Mouse (Mus musculus): ENCODE measurements around the gene Pigm.
A peak's percentile ranks its signal among the peaks of the same experiment; 100 is the strongest.

Gene Pigm

DNA sequence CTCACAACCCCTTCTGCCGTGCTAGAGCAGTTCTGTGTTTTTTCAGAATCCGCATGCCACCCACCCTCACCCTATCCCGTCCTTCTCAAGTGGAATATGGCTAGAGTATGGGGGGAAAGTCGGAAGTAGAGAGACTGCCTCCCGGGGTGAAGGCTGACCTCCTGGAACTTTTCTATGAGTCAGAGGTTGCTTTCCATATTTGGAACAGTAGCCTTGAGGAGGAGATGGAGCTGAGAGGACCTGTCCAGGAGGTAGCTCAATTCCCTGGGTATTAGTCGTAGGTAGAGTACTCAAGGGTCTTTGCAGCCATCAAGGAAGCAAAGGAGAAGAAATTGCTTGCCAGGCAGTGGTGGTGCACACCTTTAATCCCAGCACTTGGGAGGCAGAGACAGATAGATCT, 24.3 kb upstream of the Pigm start:
- DNase-seq (ENCODE audit: low spot score in 2 of 2), result no peak

- DNase-seq (ENCODE audit: low spot score in 2 of 2), result no peak
These were observed 23.9 kb upstream of the Pigm start for GRCm38 (mm10) chr1:172352453-172352852.

GRCm38 (mm10) chr1:172355336-172355735, 21.0 kb upstream of the Pigm start:
- no peak for DNase-seq (ENCODE audit: low spot score in 2 of 2)

- DNase-seq (ENCODE audit: low spot score in 2 of 2), result peak in 1 of 2 experiments; percentile 63
These were observed 18.8 kb upstream of the Pigm start for GRCm38 (mm10) chr1:172357550-172357949.

DNA sequence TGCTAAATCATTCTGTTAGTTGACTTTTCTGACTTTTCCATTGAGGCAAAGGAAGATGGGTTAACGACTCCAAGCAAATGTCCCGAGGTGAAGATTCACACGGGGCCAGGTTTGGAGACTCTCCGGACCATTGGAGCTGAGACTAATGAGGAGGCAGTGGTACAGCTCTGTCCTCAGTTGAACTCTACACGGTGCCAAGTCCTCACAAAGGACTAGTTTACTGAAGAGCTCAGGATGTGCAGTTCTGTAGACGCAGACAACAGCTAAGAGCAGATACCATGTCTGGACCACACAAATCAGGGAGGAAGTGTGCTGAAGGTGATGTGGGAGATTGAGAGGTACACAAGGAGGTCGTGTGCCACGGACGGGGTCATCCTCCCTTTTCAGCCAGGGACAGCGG, 18.0 kb upstream of the Pigm start:
- DNase-seq (ENCODE audit: low spot score in 2 of 2), result peak; percentile 51 to 54

- DNase-seq (ENCODE audit: low spot score in 2 of 2), result peak; percentile 73 to 82
These were observed 11.7 kb upstream of the Pigm start for GRCm38 (mm10) chr1:172364684-172365083.

DNA sequence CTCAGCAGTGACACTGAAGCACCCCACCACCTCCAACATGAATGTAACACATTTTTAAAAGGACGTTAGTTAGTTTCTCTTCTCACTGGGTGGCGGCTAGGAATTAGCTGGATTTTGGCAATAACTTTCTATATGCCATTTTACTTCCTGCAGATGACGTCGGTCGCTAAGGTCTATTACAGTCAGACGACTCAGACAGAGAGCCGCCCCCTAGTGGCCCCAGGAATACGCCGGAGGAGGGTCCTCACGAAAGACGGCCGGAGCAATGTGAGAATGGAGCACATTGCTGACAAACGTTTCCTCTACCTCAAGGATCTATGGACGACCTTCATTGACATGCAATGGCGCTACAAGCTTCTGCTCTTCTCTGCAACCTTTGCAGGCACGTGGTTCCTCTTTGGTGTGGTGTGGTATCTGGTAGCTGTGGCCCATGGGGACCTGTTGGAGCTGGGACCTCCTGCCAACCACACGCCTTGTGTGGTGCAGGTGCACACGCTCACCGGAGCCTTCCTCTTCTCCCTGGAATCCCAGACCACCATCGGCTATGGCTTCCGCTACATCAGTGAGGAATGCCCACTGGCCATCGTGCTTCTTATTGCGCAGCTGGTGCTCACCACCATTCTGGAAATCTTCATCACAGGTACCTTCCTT, 7.5 kb upstream of the Pigm start:
- peak; percentile 60 to 69 for DNase-seq (ENCODE audit: low spot score in 2 of 2)

- DNase-seq (ENCODE audit: low spot score in 2 of 2), result peak; percentile 40 to 54
These were observed 562 bp downstream of the Pigm start for GRCm38 (mm10) chr1:172376758-172377458.

GRCm38 (mm10) chr1:172380066-172380465, 3.7 kb downstream of the Pigm start:
- no peak for DNase-seq (ENCODE audit: low spot score in 2 of 2)

- no peak for DNase-seq (ENCODE audit: low spot score in 2 of 2)
These were observed 5.7 kb downstream of the Pigm start for GRCm38 (mm10) chr1:172382090-172382489.

GRCm38 (mm10) chr1:172387246-172387645, 10.9 kb downstream of the Pigm start:
- DNase-seq (ENCODE audit: low spot score in 2 of 2), result no peak

DNA sequence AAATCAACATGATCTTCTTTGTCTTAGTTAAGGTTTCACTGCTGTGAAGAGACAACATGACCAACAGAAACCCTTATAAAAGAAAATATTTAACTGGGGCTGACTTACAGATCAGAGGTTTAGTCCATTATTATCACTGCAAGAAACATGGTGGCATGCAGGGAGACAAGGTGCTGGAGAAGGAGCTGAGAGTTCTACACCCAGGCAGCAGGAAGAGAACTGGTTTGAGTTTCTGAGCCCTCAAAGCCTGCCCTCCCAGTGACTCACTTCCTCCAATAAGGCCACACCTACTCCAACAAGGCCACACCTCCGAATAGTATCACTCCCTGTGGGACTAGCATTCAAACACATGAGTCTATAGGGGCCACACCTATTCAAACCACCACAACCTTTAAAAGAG, 14.4 kb downstream of the Pigm start:
- DNase-seq (ENCODE audit: low spot score in 2 of 2), result no peak

GRCm38 (mm10) chr1:172391807-172392581, 15.6 kb downstream of the Pigm start:
- peak in 1 of 2 experiments; percentile 45 for DNase-seq (ENCODE audit: low spot score in 2 of 2)

GRCm38 (mm10) chr1:172392643-172393170, 16.4 kb downstream of the Pigm start:
- DNase-seq (ENCODE audit: low spot score in 2 of 2), result no peak

DNA sequence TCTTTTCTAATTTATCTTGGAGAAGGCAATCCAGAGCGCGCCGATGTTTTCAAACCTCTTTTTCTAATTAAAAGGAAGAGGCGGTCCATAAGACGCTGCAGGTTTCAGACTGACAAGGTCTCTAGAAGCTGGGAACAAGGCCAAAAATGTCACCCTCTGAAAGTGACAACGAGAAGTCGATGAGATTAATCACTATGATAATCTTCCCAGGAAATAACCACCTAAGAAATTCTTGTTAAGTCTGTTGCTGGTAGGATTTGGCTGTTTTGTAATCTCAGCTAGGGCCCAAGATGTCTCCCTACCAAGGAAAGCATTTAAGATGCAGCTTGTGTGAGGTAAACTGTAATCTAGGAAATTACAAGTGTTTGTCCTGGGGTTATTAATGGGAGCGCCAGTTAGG, 17.4 kb downstream of the Pigm start:
- no peak for DNase-seq (ENCODE audit: low spot score in 2 of 2)

- DNase-seq (ENCODE audit: low spot score in 2 of 2), result no peak
These were observed 20.8 kb downstream of the Pigm start for GRCm38 (mm10) chr1:172396996-172397752.

- peak in 1 of 2 experiments; percentile 23 for DNase-seq (ENCODE audit: low spot score in 2 of 2)
These were observed 29.8 kb downstream of the Pigm start for GRCm38 (mm10) chr1:172406077-172406706.

GRCm38 (mm10) chr1:172408996-172409395, 32.6 kb downstream of the Pigm start:
- no peak for DNase-seq (ENCODE audit: low spot score in 2 of 2)

GRCm38 (mm10) chr1:172409431-172409830, 33.1 kb downstream of the Pigm start:
- DNase-seq (ENCODE audit: low spot score in 2 of 2), result no peak

GRCm38 (mm10) chr1:172410806-172411205, 34.5 kb downstream of the Pigm start:
- peak in 1 of 2 experiments; percentile 71 for DNase-seq (ENCODE audit: low spot score in 2 of 2)

- DNase-seq (ENCODE audit: low spot score in 2 of 2), result peak; percentile 84 to 87
These were observed 35.9 kb downstream of the Pigm start for GRCm38 (mm10) chr1:172412204-172412603.
